Mouse (Mus musculus) forebrain, embryonic 12.5 days (tissue): ENCODE data around the gene Nme3. TPM values are rescaled to one million over a fixed set of nuclear protein-coding genes. Genes with fewer than 3 reads are reported as not detected.

Experiments
- polyA plus RNA-seq: library from polyadenylated mRNA; unstranded; fragments of >200 nt; fragmentation: Nextera tagmentation; extraction: Ambion mirVana; gene quantifications from 2 replicates; pipeline ENCODE4 v1.2.1, GENCODE M21; 2016

Gene Nme3
- polyA plus RNA-seq, 1 experiment from 2014 or later, result 63.0 TPM

Other genes with a start within 250 kb of the Nme3 start
- 18.3 and 21.9 TPM in 2 replicates for gene Slc9a3r2, start 246.2 kb upstream of the Nme3 start, polyA plus RNA-seq
- not detected in 2 replicates for gene Npw, start 238.0 kb upstream of the Nme3 start, polyA plus RNA-seq
- gene Zfp598, start 226.8 kb upstream of the Nme3 start, polyA plus RNA-seq, result 25.5 and 26.9 TPM in 2 replicates
- 27.8 and 33.5 TPM in 2 replicates for gene Syngr3, start 206.5 kb upstream of the Nme3 start, polyA plus RNA-seq
- gene Gfer, start 200.3 kb upstream of the Nme3 start, polyA plus RNA-seq, result 49.1 and 50.2 TPM in 2 replicates
- gene Noxo1, start 200.3 kb upstream of the Nme3 start, polyA plus RNA-seq, result 1.6 and 2.6 TPM in 2 replicates
- 94.7 and 98.0 TPM in 2 replicates for gene Tbl3, start 188.8 kb upstream of the Nme3 start, polyA plus RNA-seq
- gene Rnf151, start 178.4 kb upstream of the Nme3 start, polyA plus RNA-seq, result 0.29 TPM in 1 of 2 replicates, not detected in the other
- gene Rps2, start 178.4 kb upstream of the Nme3 start, polyA plus RNA-seq, result 946 and 1,025 TPM in 2 replicates
- 195 and 201 TPM in 2 replicates for gene Ndufb10, start 172.0 kb upstream of the Nme3 start, polyA plus RNA-seq
- gene Rpl3l, start 168.7 kb upstream of the Nme3 start, polyA plus RNA-seq, result not detected in 2 replicates
- 18.8 and 19.5 TPM in 2 replicates for gene Msrb1, start 159.9 kb upstream of the Nme3 start, polyA plus RNA-seq
- 1.1 and 1.7 TPM in 2 replicates for gene Hs3st6, start 143.5 kb upstream of the Nme3 start, polyA plus RNA-seq
- not detected in 2 replicates for gene Meiob, start 92.2 kb upstream of the Nme3 start, polyA plus RNA-seq
- 24.8 and 27.1 TPM in 2 replicates for gene Hagh, start 56.4 kb upstream of the Nme3 start, polyA plus RNA-seq
- 17.3 and 17.7 TPM in 2 replicates for gene Fahd1, start 46.1 kb upstream of the Nme3 start, polyA plus RNA-seq
- gene Igfals, start 30.5 kb upstream of the Nme3 start, polyA plus RNA-seq, result 0.20 TPM in 1 of 2 replicates, not detected in the other
- 62.9 and 64.4 TPM in 2 replicates for gene Nubp2, start 10.2 kb upstream of the Nme3 start, polyA plus RNA-seq
- gene Spsb3, start 9.9 kb upstream of the Nme3 start, polyA plus RNA-seq, result 47.3 and 50.7 TPM in 2 replicates
- 42.7 and 44.6 TPM in 2 replicates for gene Eme2, start 1.4 kb upstream of the Nme3 start, polyA plus RNA-seq
- 86.0 and 91.1 TPM in 2 replicates for gene Mrps34, start 1.4 kb upstream of the Nme3 start, polyA plus RNA-seq
- gene Mapk8ip3, start 40.5 kb downstream of the Nme3 start, polyA plus RNA-seq, result 76.5 and 78.2 TPM in 2 replicates
- gene Jpt2, start 64.2 kb downstream of the Nme3 start, polyA plus RNA-seq, result 304 and 312 TPM in 2 replicates
- gene Cramp1l, start 119.3 kb downstream of the Nme3 start, polyA plus RNA-seq, result 12.8 and 14.6 TPM in 2 replicates
- gene Ift140, start 119.6 kb downstream of the Nme3 start, polyA plus RNA-seq, result 28.1 and 31.8 TPM in 2 replicates
- gene Tmem204, start 187.1 kb downstream of the Nme3 start, polyA plus RNA-seq, result 8.2 and 9.1 TPM in 2 replicates
- 42.4 and 47.5 TPM in 2 replicates for gene Telo2, start 219.5 kb downstream of the Nme3 start, polyA plus RNA-seq
- gene Ptx4, start 224.3 kb downstream of the Nme3 start, polyA plus RNA-seq, result 0.18 TPM in 1 of 2 replicates, not detected in the other
- 23.9 and 26.1 TPM in 2 replicates for gene Clcn7, start 236.9 kb downstream of the Nme3 start, polyA plus RNA-seq